Mouse (Mus musculus) CH12.LX (cell line): ENCODE data around the gene Ssh2.

ENCODE experiments used
- SIN3A ChIP-seq: IDR thresholded peaks from 2 replicates; pipeline ENCODE4 v1.6.1; 2012; ENCODE audit warnings: low read length, improper control_type of control experiment, inconsistent platforms
- SMC3 ChIP-seq: IDR thresholded peaks from 2 replicates; pipeline ENCODE4 v1.6.1; 2011; ENCODE audit warnings: low read depth, low read length, improper control_type of control experiment

DNA sequence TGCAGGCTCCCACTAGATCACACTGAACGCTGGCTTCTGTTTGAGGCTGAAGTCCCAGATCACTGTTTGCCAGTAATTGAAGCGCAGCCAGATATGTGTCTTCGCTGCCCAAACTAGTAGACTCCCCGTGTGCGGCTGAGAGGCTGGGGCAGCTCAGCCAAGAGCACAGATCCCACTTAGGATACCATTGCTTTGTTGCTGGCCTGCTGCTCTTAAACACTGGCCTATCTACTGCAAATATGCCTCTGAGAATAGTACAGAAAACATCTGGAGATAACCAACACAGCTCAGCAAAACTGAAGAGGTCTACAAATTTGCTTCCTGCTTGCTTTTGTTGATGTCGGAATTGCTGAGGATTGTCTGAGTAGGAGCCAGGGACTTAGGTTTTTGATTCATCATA, 240.8 kb downstream of the Ssh2 start:
- no peak for TF ChIP-seq SIN3A
- no peak for TF ChIP-seq SMC3
